Mouse (Mus musculus) forebrain, embryonic 11.5 days (tissue): ENCODE measurements around the gene Stx1a. TPM values are rescaled to one million over a fixed set of nuclear protein-coding genes. Genes with fewer than 3 reads are reported as not detected.

Experiments
- ATAC-seq: fragments of 200-750 bp; cut with Nextera tagmentation; replicated peaks from 2 replicates; pipeline ENCODE4 v1.8.0; 2017; ENCODE audit warnings: moderate TSS enrichment; ENCODE audit not compliant: low FRiP score
- DNase-seq: peaks from one replicate; pipeline ENCODE4 v3.0.0-alpha.2; 2017; ENCODE audit warnings: low spot score
- H3K27ac ChIP-seq: fragments of 300-500 bp; sonication (generic); 2 replicates; pipeline ENCODE4 v1.5.1; 2014; ENCODE audit warnings: low read depth, low read length
- H3K27me3 ChIP-seq: fragments of 300-500 bp; sonication (generic); 2 replicates; pipeline ENCODE4 v1.6.1; 2014; ENCODE audit warnings: mild to moderate bottlenecking, low read length, mixed read lengths; ENCODE audit not compliant: control insufficient read depth, insufficient read depth
- H3K36me3 ChIP-seq: fragments of 300-500 bp; sonication (generic); 2 replicates; pipeline ENCODE4 v1.6.1; 2014; ENCODE audit warnings: mild to moderate bottlenecking, low read length, moderate library complexity, mixed read lengths; ENCODE audit not compliant: control insufficient read depth, insufficient read depth
- H3K4me1 ChIP-seq: fragments of 300-500 bp; sonication (generic); replicated peaks from 2 replicates; pipeline ENCODE4 v1.6.1; 2014; ENCODE audit warnings: low read length, mixed read lengths; ENCODE audit not compliant: control insufficient read depth, insufficient read depth
- H3K4me2 ChIP-seq: fragments of 300-500 bp; sonication (generic); 2 replicates; pipeline ENCODE4 v1.6.1; 2014; ENCODE audit warnings: low read depth, mild to moderate bottlenecking, low read length, moderate library complexity, mixed read lengths; ENCODE audit not compliant: severe bottlenecking
- H3K4me3 ChIP-seq: fragments of 300-500 bp; sonication (generic); 2 replicates; pipeline ENCODE4 v1.5.1; 2014; ENCODE audit warnings: low read depth, low read length
- H3K9ac ChIP-seq: fragments of 300-500 bp; sonication (generic); 2 replicates; pipeline ENCODE4 v1.6.1; 2014; ENCODE audit warnings: low read length
- H3K9me3 ChIP-seq: fragments of 300-500 bp; sonication (generic); 2 replicates; pipeline ENCODE4 v1.6.1; 2016; ENCODE audit warnings: low read length, mixed read lengths; ENCODE audit not compliant: control insufficient read depth
- WGBS: fragments of 180-500 bp; shearing (Covaris S2); extraction: QIAGEN DNeasy Blood & Tissue Kit; methylation state at CpG from one replicate; pipeline ENCODE4 v1.1.7; 2014; 5-methylcytosine and 5-hydroxymethylcytosine counted together
- polyA plus RNA-seq: library from polyadenylated mRNA; unstranded; fragments of >200 nt; fragmentation: Nextera tagmentation; extraction: Ambion mirVana; gene quantifications from 2 replicates; pipeline ENCODE4 v1.2.1, GENCODE M21; 2014

Stx1a gene
- polyA plus RNA-seq, 1 experiment from 2014 or later: 11.2 TPM

- Histone ChIP-seq H3K27ac (no peak overlapping the region), H3K4me2 (peak overlapping the region; percentile 98; the same call in 1 of the 2 replicates), H3K4me1 (peaks cover 9% of the 10 kb centered on the region; the same call in 1 of the 2 replicates), H3K4me3 (peak overlapping the region; percentile 73), H3K36me3 (no peaks in the 10 kb centered on the region), H3K9me3 (no peaks in the 10 kb centered on the region), H3K9ac (no peak overlapping the region), H3K27me3 (no peaks in the 10 kb centered on the region)
- no peak for ATAC-seq
- no peak for DNase-seq
- WGBS: 74% methylated on average over 11 of the region's 11 CpGs
Observed at GRCm38 (mm10) chr5:135024665-135025224, 1.5 kb downstream of the Stx1a start.

DNA sequence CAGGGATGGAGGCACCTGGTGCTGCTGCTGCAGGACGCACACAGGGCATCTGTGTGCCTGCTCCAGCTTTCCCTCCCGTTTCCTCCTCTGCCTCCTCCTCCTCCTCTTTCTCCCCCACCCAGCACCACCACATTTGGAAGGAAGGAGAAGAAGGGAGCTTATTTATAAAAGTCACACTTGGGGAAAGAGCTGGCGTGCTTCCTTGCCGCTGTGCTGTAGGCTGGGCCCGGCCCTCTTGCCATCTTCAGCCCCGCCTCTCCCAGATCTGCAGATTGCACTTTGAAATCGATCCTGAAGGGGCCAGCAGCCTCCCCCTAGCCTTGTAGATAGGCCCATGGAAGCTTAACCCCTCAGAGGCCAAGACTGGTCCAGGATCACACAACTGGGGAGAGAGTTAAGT lies 2.6 kb downstream of the Stx1a start:
- Histone ChIP-seq H3K27ac (no peak overlapping the region), H3K27me3 (no peaks in the 10 kb centered on the region), H3K9me3 (no peaks in the 10 kb centered on the region), H3K4me3 (no peak overlapping the region), H3K4me1 (peaks cover 9% of the 10 kb centered on the region; the same call in 1 of the 2 replicates), H3K36me3 (no peaks in the 10 kb centered on the region), H3K9ac (no peak overlapping the region), H3K4me2 (no peak overlapping the region)
- ATAC-seq: no peak
- no peak for DNase-seq
- WGBS: 30% methylated on average over 7 of the region's 7 CpGs

DNA sequence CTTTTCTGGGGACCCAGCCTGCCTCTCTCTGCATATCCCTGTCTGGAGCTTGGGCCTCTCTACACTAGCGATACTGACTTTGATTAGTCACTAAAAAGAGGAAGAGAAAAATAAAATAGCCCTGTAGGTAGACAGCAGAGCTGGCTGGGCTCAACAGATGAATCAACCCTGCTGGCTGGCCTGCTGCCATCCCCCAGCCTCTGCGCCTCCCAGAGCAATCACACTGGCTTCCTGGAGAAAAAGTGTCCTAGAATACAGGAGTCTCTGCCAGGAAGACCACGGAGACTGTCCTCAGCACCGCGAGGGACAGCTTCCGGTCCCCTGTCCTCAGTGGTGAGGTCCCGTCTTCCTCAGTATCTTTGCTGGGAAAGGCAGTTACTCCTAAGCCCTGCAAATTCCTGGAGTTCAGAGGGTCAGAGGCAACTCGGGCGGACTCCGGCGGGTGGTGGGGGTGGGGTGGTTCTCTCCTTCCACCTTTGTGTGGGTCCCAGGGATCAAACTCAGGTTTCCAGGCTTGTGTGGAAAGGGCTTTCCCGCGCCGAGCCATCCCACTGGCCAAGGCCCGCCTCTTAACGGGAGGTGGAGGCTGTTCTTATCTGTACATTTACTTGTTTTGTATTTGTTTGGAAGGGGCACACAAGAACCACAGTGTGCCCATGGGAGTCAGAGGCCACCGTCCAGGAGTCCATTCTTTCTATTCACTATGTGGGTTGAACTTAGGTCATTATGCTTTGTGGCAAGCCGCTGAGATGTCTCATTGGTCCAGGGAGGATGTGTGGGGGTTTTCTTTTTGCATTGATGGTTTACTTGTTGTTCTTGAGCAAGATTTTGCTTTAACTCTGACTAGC lies 5.9 kb downstream of the Stx1a start:
- DNase-seq: no peak
- no peaks in the 10 kb centered on the region for H3K36me3 ChIP-seq
- WGBS: 58% methylated on average over 18 of the region's 18 CpGs
- no peaks in the 10 kb centered on the region for H3K27me3 ChIP-seq
- H3K9me3 ChIP-seq: no peaks in the 10 kb centered on the region
- no peak for ATAC-seq
- no peak overlapping the region for H3K4me2 ChIP-seq
- H3K4me1 ChIP-seq: peaks cover 5% of the 10 kb centered on the region; the same call in 1 of the 2 replicates
- H3K27ac ChIP-seq: no peak overlapping the region
- H3K9ac ChIP-seq: no peak overlapping the region
- H3K4me3 ChIP-seq: no peak overlapping the region

GRCm38 (mm10) chr5:135032581-135032980 lies 9.3 kb downstream of the Stx1a start:
- ATAC-seq (no peak), DNase-seq (no peak)
- Histone ChIP-seq H3K4me3 (no peak overlapping the region), H3K27ac (no peak overlapping the region), H3K4me1 (no peaks in the 10 kb centered on the region), H3K9ac (no peak overlapping the region), H3K36me3 (no peaks in the 10 kb centered on the region), H3K9me3 (no peaks in the 10 kb centered on the region; the same call in 1 of the 2 replicates), H3K4me2 (no peak overlapping the region), H3K27me3 (no peaks in the 10 kb centered on the region)
- WGBS: 92% methylated on average over 5 of the region's 5 CpGs

- H3K27me3 ChIP-seq: no peaks in the 10 kb centered on the region
- H3K27ac ChIP-seq: no peak overlapping the region
- H3K4me3 ChIP-seq: no peak overlapping the region
- no peaks in the 10 kb centered on the region for H3K4me1 ChIP-seq
- WGBS: 100% methylated on average over 2 of the region's 2 CpGs
- no peaks in the 10 kb centered on the region for H3K36me3 ChIP-seq
- H3K9ac ChIP-seq: no peak overlapping the region
- ATAC-seq: no peak
- no peak overlapping the region for H3K4me2 ChIP-seq
- no peaks in the 10 kb centered on the region; the same call in 1 of the 2 replicates for H3K9me3 ChIP-seq
- no peak for DNase-seq
Observed at GRCm38 (mm10) chr5:135034593-135034992, 11.3 kb downstream of the Stx1a start.

GRCm38 (mm10) chr5:135035608-135036359 lies 12.5 kb downstream of the Stx1a start:
- Histone ChIP-seq H3K9me3 (no peaks in the 10 kb centered on the region; the same call in 1 of the 2 replicates), H3K4me3 (no peak overlapping the region), H3K27me3 (no peaks in the 10 kb centered on the region), H3K4me1 (no peaks in the 10 kb centered on the region), H3K36me3 (no peaks in the 10 kb centered on the region), H3K4me2 (no peak overlapping the region), H3K9ac (no peak overlapping the region), H3K27ac (no peak overlapping the region)
- ATAC-seq (no peak), DNase-seq (no peak)
- 62% methylated on average over 18 of the region's 18 CpGs for WGBS

GRCm38 (mm10) chr5:135037946-135038345 lies 14.7 kb downstream of the Stx1a start:
- no peak for DNase-seq
- Histone ChIP-seq H3K27ac (no peak overlapping the region), H3K36me3 (no peaks in the 10 kb centered on the region), H3K27me3 (no peaks in the 10 kb centered on the region), H3K4me1 (no peaks in the 10 kb centered on the region), H3K4me3 (no peak overlapping the region), H3K9ac (no peak overlapping the region), H3K9me3 (no peaks in the 10 kb centered on the region; the same call in 1 of the 2 replicates), H3K4me2 (no peak overlapping the region)
- no peak for ATAC-seq
- WGBS: 92% methylated on average over 3 of the region's 3 CpGs

- H3K27me3 ChIP-seq: no peaks in the 10 kb centered on the region
- no peaks in the 10 kb centered on the region; the same call in 1 of the 2 replicates for H3K9me3 ChIP-seq
- H3K4me2 ChIP-seq: no peak overlapping the region
- H3K4me1 ChIP-seq: no peaks in the 10 kb centered on the region
- H3K27ac ChIP-seq: no peak overlapping the region
- no peak overlapping the region for H3K4me3 ChIP-seq
- 84% methylated on average over 9 of the region's 9 CpGs for WGBS
- no peak for DNase-seq
- ATAC-seq: no peak
- H3K36me3 ChIP-seq: no peaks in the 10 kb centered on the region
- no peak overlapping the region for H3K9ac ChIP-seq
Observed at GRCm38 (mm10) chr5:135039541-135039940, 16.3 kb downstream of the Stx1a start.
